Mouse (Mus musculus) gastrocnemius, postnatal 10 days (tissue): Measurements from ENCODE around the gene Mtnr1b. TPM values are rescaled to one million over a fixed set of nuclear protein-coding genes. Genes with fewer than 3 reads are reported as not detected.
"Not testable (repeated sequence)": the region's sequence is repeated elsewhere in the genome, so short reads cannot be mapped to it uniquely, and the experiment has no call there.

Source experiments
- DNase-seq: peaks from one replicate; pipeline ENCODE4 v3.0.0; 2021; ENCODE audit warnings: mixed read lengths
- long read RNA-seq, 2 experiments: library from polyadenylated mRNA; stranded (forward); transcript quantifications; one replicate each; pipeline ENCODE4 v2.0.0; 2021
- total RNA-seq, 2 experiments: library from RNA; stranded (reverse); gene quantifications; 2 replicates each; pipeline ENCODE4 v1.2.3; 2021

Gene Mtnr1b
- not detected for total RNA-seq
- long read RNA-seq, experiment 1: 0 reads
- long read RNA-seq, experiment 2: 0 reads

DNA sequence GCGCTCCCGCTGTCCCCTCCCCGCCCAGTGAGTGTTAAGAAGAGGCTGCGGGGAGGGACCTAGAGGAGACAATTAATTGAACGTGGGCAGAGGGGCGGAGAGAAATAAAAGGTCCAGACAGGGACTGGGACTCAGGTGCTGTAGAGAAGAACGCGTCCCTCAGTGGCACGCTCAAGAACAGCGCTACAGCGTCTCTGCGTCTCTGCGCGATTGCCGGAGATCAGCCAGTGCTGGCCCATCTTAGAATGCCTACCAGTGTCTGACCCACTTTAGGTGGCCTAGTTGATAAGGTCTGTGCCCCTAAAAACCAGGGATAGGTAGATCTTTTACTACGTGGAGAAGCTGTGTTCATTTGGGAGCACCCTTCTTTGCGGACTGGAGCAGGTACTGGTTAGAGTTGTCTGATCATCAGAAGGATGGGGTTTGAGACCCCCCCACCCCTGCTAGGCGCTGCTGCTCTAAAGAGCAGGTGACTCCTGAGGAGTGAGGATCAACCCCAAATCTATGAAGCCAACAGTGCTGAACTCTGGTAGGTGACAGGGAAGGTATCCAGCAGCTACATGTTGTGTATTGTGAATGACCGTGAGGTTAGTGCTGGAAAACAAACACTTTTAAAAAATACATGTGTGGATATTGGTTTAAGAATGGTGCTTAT, at the start of gene Mtnr1b:
TSS of gene Mtnr1b (minus strand) at position 51 of the 655 bp plus-strand sequence.
- DNase-seq: no peak

DNA sequence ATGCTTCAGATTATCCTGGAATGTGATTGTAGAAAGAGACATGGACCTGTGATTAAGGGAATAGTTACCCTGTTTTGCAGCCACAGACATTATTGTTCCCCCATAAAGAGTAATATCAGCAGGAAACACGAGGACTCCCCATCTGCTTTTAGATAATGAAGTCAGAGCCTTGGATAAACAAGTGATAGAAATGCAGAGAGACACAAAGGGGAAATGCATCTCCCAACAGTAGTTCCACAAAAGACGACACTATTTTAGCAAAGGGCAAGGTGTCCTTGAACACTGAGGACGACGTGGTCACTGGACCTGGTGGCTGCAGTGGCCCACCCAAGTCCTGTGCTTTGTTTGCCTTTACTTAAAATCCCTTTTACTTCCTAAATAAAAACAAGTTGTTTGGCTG, 45.9 kb upstream of the Mtnr1b start:
- no peak for DNase-seq

DNA sequence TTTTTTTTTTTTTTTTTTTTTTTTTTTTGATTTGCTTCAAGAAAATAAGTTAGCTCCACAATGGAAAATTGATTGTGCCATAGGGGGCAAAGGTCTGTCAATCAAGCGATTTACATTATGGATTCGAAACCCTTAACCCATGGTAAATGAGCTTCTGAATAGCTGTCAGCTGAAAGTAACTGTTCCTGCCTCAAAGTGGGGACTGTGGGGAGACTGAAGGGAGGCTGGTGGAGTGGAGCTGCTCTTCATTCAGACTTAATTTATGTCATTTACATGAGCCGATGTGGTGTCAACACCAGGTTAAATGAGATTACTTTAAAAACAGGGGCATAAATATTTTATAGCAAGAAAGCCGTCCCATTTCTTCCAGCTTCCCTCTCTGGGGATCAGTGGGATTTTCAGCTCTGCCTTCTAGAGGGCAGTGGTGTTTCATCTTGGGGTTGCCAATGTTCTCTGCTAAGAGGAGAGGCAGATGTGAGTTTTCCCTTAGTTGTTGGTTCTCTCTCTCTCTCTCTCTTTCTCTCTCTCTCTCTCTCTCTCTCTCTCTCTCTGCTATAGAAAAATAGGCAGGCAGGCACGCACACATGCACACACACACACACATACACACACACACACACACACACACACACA, 45.1 kb upstream of the Mtnr1b start:
- DNase-seq: no peak

- no peak for DNase-seq
Measured at GRCm38 (mm10) chr9:15916600-15916999, 42.2 kb upstream of the Mtnr1b start.

GRCm38 (mm10) chr9:15912735-15913134, 38.4 kb upstream of the Mtnr1b start:
- no peak for DNase-seq

DNA sequence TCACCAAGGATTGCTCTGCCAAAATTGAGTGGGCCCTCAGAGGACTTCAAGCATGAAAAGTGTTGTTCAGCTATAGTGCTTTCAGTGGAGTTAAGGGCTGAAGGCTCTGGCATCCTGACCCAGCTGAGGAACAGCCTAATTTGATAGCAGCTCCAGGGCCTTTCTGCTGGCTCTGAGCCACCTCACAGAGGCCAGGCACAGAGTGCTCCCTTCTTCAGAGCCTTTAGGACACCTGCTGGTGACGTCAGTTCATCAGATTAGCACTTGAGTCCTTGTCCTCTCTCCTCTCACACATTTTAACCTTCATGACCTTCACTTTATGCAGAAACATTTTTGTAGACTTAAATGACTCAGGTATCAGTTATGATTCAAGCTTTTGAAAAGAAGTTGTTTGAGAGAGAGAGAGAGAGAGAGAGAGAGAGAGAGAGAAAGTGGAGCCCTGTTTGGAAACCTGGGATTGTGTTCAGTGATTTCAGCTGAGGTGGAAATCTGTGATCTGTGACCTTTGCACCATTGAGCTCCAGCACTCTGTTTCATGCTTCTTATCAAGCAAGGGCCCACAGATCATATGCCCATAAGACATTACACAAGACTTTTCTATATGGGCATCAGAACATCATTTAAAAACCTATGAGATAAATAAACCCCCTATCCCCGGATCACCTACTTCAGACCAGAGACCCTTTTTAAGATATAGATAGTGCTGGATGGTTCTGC, 35.2 kb upstream of the Mtnr1b start:
- DNase-seq: no peak

DNA sequence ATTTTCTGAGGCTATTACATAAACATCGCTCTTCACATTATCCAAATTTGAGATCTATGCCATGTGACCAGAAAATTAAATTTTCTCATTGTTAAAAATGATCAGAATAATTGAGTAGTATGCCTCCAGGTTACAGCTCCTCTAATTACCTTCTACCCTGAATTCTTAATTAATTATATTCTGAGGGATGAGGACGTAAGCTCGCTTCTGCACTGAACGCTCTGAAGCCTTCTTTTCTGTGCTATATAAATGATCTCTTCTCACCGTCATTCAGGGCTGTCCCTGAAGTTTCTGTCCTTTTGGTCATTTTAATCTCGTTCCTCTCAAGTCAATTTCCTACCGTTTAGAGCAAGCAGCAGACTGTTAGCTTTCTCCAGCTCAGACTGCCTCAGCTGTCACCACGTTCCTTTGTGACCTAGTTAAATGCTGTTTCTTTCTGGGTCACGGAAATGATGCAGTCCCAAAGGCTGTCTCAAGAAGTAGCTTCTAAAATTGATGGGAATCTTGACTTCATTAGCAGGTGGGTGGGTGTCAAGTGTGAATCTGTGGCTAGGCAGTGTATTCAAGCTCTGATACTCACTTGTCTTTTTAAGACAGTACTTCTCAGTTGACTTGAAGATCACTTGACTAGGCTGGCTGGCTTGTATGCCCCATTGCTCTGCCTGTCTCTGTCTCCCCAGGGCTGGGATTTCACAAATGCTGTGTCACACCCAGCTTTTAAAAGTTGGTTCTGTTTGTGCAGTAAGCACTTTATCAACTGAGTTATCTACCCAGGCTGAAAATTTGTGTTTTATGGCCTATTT, 29.8 kb upstream of the Mtnr1b start:
- DNase-seq: no peak

DNA sequence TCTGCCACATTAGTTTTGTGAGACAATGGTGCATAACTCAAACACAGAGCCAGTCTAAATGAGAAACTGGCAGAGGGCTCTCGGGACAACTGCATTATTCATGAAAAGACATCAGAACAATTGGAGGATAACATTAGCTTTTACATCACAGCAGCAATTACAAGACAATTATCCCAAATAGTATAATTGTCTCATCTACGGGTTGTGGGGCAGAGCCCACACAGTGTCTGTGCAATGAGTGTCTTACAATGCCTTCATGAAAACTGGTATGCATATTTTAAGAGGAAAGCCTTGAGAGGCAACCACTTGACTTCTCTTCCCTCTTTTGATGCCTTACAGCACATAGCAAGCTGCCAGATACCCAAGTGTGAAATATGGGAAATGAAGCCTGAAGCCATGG, 23.8 kb upstream of the Mtnr1b start:
- no peak for DNase-seq

DNA sequence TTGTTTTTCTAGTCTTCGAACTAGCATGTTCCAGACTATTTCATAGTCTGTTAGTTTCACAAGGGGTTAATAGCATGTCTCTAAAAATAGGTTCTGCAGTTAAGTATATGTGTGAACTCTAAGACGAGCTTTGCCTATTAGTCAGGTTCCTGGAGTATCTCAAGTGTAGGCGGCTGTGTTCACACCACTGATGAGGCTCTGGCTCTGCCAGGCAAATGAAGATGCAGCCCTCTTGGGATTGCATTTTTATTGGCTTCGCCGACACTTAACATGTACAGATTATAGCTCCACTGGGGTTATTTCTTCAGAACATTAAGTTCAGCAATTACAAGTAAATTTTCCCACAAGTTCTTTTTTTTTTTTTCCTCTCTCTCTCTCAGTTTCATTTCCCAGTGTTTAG, 12.4 kb upstream of the Mtnr1b start:
- no peak for DNase-seq

DNA sequence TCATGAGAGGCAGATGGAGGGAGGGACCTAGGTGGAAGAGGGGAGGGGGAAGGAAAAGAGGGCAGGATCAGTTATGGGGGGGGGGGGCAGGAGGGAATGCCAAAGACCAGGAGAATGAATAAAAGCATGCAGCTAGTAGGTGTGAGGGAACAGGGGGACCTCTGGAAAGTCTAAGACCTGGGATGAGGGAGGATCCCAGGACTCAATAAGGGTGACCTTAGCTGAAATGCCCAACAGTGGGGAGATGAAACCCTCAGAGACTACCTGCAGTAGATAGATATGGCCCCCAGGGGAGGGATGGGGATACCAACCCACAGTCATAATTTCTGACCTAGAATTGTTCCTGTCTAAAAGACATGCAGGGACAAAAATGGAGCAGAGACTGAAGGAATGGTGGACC, 6.4 kb upstream of the Mtnr1b start:
- DNase-seq: no peak

DNA sequence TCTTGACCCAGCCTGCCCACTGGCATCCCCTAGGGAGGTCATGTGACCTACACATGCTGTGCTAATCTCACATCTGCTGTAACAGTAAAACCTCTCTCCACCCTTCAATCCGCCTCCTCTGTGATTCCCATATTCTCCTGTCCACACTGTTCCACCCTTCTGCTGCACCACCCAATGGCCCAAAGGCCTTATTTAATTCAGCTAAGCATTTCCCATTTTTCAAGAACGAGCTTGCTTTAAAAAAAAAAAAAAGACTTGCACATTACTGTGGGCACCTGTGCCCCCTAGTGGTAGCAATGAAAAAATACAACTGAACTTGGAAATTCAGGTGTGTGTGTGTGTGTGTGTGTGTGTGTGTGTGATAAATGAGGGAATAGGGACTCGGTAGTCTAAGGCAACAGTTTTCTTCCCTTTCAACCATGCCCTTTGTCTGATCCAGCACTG, 5.8 kb upstream of the Mtnr1b start:
- no peak for DNase-seq

DNA sequence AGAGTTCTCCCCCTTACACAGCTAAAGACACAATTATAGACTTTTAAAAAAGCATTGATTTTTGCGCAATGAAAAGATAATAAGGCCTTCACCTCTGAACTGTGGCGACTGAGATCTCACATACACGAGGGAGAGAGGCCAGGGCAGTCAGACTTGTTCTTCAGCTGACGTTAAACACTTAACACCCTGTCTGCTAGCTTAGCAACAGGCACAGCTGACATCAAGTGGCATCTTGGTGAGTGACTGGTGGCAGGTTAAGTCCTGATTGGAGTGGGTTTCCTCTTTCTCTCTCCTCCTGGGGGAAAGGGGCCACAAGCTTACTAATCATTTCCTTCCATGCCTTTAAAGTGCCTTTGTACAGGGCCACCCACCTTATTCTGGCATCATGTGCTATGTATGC, 4.3 kb downstream of the Mtnr1b start:
- DNase-seq: no peak

GRCm38 (mm10) chr9:15869456-15869855, 4.9 kb downstream of the Mtnr1b start:
- DNase-seq: no peak

GRCm38 (mm10) chr9:15866280-15867072, 7.9 kb downstream of the Mtnr1b start:
- DNase-seq: no peak

DNA sequence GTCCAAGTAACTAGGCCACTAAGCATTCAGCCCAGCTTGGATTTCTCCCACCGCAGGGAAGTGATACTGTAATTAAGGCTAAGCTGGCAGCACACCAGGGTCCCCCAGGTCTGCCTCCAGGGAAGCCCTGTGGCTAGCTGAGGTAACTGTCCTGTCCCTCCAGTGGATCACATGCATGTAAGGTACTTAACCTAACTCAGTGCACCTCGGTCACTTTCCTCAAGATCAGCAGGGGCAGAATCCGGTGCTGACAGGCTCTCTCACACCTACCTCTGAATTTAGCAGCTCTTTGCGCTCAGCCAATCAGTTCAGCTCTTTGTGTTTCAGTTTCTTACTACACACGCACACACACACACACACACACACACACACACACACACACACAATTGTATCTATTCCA, 13.0 kb downstream of the Mtnr1b start:
- no peak for DNase-seq

- DNase-seq: no peak
Measured at GRCm38 (mm10) chr9:15850749-15851148, 23.6 kb downstream of the Mtnr1b start.

GRCm38 (mm10) chr9:15845390-15845789, 29.0 kb downstream of the Mtnr1b start:
- no peak for DNase-seq

DNA sequence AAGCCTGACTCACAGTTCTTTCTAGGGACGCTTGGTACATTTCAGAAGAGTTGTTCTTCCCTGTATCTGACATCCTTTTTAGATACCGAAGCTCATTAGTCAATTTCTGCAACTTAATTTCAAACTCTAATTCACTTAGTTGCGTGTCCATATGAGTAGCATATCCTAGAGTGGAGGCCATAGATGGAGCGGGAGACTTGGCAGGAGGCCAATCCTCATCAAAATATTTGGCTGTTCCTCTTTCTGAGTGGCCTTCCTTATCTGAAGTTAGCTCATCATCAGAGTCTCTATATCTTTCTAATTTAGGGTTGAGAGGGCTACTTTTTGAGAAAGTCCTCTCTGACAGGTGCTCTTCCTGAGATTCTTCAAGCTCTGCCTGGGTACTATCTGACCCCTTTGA, 29.4 kb downstream of the Mtnr1b start:
- not testable (repeated sequence) for DNase-seq

GRCm38 (mm10) chr9:15813002-15813911, 61.1 kb downstream of the Mtnr1b start:
- DNase-seq: no peak

- no peak for DNase-seq
Measured at GRCm38 (mm10) chr9:15804296-15804695, 70.1 kb downstream of the Mtnr1b start.
